Mouse (Mus musculus): ENCODE measurements around the gene Gm11084.

Gene Gm11084

DNA sequence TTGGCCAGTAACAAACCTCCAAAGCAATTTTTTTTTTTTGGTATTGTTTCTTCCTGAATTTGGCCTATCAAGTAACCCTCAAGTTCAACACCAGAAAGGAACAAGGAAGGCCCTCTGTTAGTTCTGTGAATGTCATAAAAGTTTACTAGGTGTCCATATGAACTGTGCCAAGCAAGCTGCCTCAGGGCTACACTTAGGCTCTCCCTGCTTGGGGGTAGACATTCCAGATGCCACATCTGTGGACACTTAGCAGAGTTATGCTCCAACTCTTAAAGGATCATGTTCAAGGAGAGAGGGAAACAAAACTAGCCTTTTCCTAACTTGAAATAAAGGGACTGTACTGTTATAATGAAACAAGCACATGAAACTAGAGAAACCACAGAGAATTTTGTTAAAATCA is 54.3 kb downstream of the Gm11084 start:
- no peak for DNase-seq (ENCODE audit: low spot score)

DNA sequence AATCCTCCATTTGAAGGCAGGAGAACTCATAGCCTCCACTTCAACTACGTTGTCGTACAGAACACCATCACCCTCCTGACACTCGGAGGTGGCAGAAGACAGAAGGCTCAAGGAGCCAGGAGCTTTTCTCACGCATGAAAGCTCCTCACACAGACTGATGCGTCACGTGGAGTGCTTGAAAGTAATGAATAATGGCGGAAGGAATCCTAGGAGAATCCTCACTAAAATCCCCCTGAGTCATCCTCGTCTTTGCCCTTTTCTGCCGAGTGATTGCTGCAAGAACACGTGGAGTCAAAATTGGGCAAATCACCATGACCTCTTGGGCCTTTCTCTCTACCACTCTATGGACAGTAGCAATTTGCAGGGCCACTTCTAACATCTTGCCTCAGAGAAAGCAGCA is 61.5 kb downstream of the Gm11084 start:
- no peak for DNase-seq (ENCODE audit: low spot score)
